Mouse (Mus musculus): ENCODE data around the gene Nsd1.

GRCm38 (mm10) chr13:55165831-55166339 is 43.7 kb upstream of the Nsd1 start:
- TF ChIP-seq CTCF (IDR thresholded peaks at IDR 0.05) (no peak), EP300 (IDR thresholded peaks at IDR 0.05) (no peak)

All from lung, postnatal 0 days (tissue).